Mouse (Mus musculus) erythroblast, embryonic 14.5 days (primary cell): Measurements from ENCODE around the gene Tmem237.

ENCODE experiments used
- GATA1 ChIP-seq: IDR thresholded peaks from 2 replicates; pipeline ENCODE4 v1.6.1; 2012; ENCODE audit warnings: low read length, inconsistent platforms, mixed read lengths
- TAL1 ChIP-seq: IDR thresholded peaks from 3 replicates; pipeline ENCODE4 v1.6.1; 2012; ENCODE audit warnings: low read length, inconsistent platforms, mixed read lengths

DNA sequence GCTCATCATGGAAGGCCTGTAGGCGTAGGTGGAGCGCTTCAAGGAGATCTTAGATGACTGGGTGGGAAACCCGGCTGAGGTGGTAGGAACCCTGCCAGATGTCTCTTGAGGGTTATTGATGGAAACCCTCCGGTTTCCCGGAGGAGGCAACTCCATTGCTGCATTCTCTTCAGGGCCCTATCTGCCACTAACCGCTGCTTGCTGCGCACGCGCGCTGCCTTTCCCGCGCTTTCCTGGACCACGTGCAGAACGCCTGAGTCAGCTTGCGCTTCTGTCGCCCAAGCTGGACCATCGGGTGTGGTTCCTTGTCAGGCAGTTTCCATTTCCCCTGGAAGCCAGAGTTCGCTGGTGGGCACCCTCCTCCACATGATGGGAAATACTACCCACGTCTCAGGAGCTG lies 25.5 kb downstream of the Tmem237 start, which contains the start of gene C2cd6:
- TF ChIP-seq GATA1 (no peak), TAL1 (no peak)
